Mouse (Mus musculus) R1 (cell line): ENCODE measurements at regions not wholly inside any gene's neighbourhood (a gene's known extent, or its start where the extent isn't known, plus 50 kb on each side); places are given as distances from the start of the nearest gene placed in this dataset.

ENCODE experiments used
- DNase-seq: peaks from one replicate; pipeline ENCODE4 v3.0.0-alpha.2; 2018; ENCODE audit warnings: low read depth, low spot score

DNA sequence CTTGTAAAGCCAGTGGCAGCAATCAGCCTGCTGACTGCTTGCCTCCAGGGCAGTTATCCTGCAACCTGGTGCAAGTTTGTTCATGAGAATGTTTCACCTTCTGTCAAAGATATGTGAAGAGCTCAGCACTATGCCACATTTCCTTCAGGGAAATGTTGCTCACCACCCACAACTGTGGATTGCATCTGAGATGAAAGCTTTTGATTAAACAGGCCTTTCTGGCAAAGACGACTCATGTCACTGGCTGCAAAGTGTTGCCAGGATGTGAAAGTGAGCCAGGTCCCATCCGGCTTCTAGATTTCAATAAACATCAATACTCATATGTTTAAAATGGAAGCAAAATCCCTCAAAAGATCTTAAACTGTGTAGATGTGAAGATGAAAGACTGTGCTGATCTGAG, 2121.0 kb downstream of the Gm37988 start:
- DNase-seq: no peak

DNA sequence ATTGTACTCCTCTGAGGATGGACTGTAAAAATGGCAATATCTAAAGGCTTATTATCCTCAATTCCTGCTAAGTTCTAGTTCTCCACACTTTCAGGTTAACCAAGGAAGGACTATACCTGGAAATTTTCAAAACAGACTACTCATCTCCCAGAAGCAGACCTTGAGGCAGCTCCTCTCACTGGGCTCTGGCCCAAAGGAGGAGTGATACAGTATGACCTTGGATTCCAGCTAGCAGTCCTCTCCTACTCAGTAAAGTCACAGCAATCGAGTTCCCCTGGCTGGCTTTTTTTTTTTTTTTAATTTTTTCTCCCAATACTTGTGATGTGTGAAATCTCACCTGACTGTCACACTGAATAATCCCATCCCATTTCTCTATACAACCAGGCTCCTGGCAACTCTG, 2124.2 kb downstream of the Gm37988 start:
- no peak for DNase-seq

DNA sequence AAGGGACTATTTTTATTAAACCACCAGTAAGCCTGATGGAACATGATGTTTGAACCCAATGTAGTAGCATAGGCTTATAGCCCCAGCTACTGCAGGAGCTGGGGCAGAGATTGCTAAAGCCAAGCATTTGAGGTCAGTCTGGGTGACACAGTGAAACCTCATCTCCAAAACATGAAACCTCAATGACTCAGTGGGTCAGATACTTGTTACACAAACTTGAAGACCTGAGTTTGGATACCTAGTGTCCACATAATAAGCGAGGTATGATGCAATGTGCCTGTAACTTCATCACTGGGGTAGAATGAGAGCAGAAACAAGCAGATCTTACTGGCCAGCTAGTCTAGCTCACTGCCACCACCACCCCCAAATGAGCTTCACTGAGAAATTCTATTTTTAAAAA, 2162.1 kb downstream of the Gm37988 start:
- no peak for DNase-seq

DNA sequence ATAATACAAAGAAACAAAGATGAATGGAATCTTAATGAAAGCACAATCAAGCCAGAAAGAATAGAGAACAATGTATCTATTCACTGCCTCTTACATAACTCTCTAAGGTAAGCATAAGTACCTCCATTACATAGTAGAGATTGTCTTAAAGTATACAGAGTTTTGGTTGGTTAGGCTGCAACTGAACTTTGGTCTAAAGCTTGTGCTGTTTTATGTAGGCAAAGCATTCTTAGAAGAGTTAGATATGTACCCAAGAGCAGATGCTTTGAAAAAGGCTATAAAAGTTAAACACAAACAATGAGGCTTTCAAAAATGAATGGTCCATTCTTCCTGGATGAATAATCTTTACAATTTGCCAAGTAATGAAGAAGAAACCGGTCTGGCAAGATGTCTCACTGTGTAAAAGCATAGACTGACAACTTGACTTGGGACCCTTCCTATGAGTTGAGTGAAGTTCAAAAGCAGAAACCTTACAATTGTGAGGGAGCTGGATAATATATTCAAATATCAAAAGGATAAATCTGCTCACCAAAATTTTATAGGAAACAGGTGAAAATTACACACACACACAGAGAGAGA, 2166.1 kb downstream of the Gm37988 start:
- no peak for DNase-seq

DNA sequence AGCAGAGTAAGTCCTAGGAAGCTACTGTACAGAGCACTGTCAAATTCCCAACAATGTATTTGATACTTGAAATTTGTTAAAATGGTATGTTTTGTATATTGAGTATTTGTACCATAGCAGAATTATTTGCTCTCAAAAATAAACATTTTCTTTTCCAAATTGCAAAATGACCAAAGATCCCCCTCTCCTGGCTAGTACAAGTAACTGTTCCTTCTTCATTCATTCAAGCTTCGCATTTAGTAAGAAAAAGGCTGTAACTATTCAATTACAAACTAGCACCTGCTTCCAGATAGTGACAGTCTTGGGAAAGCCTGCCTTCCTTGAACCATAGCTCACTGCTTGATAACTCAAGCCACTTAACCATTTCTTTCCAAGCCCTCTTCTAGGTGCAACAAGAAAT, 2171.9 kb downstream of the Gm37988 start:
- DNase-seq: no peak

DNA sequence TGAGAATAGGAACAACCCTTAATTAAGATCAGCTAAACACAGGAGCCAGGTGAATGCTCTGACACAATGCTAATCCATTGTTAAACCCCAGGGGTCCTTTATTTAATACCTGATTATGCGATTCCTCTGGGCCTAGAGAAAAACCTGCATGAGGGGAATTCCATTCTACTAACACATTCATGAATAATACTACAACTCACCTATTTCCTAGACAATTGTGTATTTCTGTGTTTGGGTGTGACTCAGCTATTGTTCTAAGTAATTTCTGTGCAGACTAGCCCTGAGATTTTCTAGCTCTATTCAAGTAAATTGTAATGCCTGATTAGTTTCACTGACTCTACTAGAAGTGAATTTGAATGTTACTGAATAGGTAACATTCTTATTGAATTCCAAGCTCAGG, 2176.5 kb downstream of the Gm37988 start:
- DNase-seq: peak; percentile 95

DNA sequence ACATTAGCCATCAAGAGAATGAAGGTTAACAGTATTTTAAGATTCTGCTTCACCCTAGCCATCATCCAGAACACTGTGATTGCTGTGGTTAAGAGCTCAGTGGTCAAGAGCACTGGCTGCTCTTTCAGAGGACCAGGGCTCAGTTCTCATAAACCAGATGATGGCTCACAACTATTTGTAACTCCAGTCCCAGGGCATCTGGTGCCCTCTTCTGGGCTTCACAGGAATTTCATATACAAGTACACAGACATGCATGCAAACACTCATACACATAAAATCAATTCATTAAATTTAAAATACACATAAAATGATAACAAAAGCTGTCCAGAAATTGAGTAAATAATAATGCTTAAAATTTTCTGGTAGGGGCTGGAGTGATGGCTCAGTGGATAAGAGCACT, 2189.9 kb downstream of the Gm37988 start:
- peak; percentile 64 for DNase-seq

DNA sequence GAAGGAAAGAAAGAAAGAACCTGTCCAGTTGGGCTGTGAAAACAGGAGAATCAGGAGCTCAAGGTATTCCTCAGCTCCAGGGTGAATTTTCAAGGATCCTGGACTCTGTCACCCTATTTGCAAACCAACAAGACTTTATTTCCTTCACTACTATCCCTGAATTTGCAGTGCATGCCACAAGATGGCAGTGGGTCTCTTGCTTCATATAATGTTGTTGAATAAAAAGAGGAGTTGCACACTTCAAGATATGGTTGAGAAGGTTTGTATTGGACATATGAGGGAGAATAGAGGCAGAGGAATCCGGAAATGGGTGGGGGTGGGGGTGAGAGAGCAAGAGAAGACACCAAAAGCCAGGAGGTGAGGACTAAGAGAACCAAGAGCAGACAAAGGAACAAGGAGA, 2202.5 kb downstream of the Gm37988 start:
- peak; percentile 72 for DNase-seq
